Mouse (Mus musculus) myocyte (in vitro differentiated cells): ENCODE data around the gene Ube2d1. TPM values are rescaled to one million over a fixed set of nuclear protein-coding genes. Genes with fewer than 3 reads are reported as not detected.

Experiments used
- H3K27me3 ChIP-seq: one replicate; pipeline ENCODE4 v1.6.1; 2011; ENCODE audit not compliant: control insufficient read depth, insufficient read depth, insufficient read length
- H3K36me3 ChIP-seq: one replicate; pipeline ENCODE4 v1.6.1; 2011; ENCODE audit not compliant: control insufficient read depth, insufficient read depth
- H3K4me2 ChIP-seq: one replicate; pipeline ENCODE4 v1.6.1; 2011; ENCODE audit warnings: low read depth, control low read depth
- H3K4me3 ChIP-seq: one replicate; pipeline ENCODE4 v1.5.1; 2011; ENCODE audit warnings: mild to moderate bottlenecking, control low read depth, moderate library complexity
- H3K79me2 ChIP-seq: one replicate; pipeline ENCODE4 v1.6.1; 2011; ENCODE audit not compliant: control insufficient read depth, insufficient read depth
- H3ac ChIP-seq: one replicate; pipeline ENCODE4 v1.6.1; 2011; ENCODE audit not compliant: control insufficient read depth, insufficient read length
- CEBPB ChIP-seq: IDR thresholded peaks from 2 replicates; pipeline ENCODE4 v1.6.1; 2011; ENCODE audit warnings: mild to moderate bottlenecking, moderate library complexity; ENCODE audit not compliant: poor library complexity, insufficient read depth, severe bottlenecking
- E2F4 ChIP-seq: IDR thresholded peaks from one replicate; pipeline ENCODE4 v1.6.1; 2011; ENCODE audit warnings: mild to moderate bottlenecking, control low read depth, moderate library complexity; ENCODE audit not compliant: insufficient read depth
- MAX ChIP-seq: IDR thresholded peaks from one replicate; pipeline ENCODE4 v1.6.1; 2011; ENCODE audit warnings: low read depth, mild to moderate bottlenecking, control low read depth
- MYOD1 ChIP-seq, 3 experiments: IDR thresholded peaks; one replicate each; pipeline ENCODE4 v1.6.1; 2011; ENCODE audit warnings: control low read depth in 2 of 3, low read depth in 2 of 3, mild to moderate bottlenecking in 2 of 3, moderate library complexity in 1 of 3; ENCODE audit not compliant: insufficient read length in 2 of 3, control insufficient read depth in 1 of 3
- MYOG ChIP-seq, 3 experiments: IDR thresholded peaks; one replicate each; pipeline ENCODE4 v1.6.1; 2011; ENCODE audit warnings: control low read depth in 2 of 3, low read depth in 2 of 3, mild to moderate bottlenecking in 2 of 3; ENCODE audit not compliant: insufficient read length in 2 of 3, control insufficient read depth in 1 of 3, insufficient read depth in 1 of 3
- POLR2A ChIP-seq: IDR thresholded peaks from one replicate; pipeline ENCODE4 v1.6.1; 2011; ENCODE audit warnings: low read depth, mild to moderate bottlenecking, control low read depth, moderate library complexity; ENCODE audit not compliant: insufficient read length
- POLR2AphosphoS2 ChIP-seq: IDR thresholded peaks from one replicate; pipeline ENCODE4 v1.6.1; 2011; ENCODE audit warnings: low read depth, control low read depth; ENCODE audit not compliant: insufficient read length
- REST ChIP-seq: IDR thresholded peaks from one replicate; pipeline ENCODE4 v1.6.1; 2011; ENCODE audit warnings: mild to moderate bottlenecking, control low read depth, moderate library complexity; ENCODE audit not compliant: insufficient read depth, insufficient read length
- SRF ChIP-seq: IDR thresholded peaks from one replicate; pipeline ENCODE4 v1.6.1; 2011; ENCODE audit warnings: low read depth; ENCODE audit not compliant: control insufficient read depth, insufficient read length
- TCF12 ChIP-seq: IDR thresholded peaks from one replicate; pipeline ENCODE4 v1.6.1; 2011; ENCODE audit warnings: mild to moderate bottlenecking, control low read depth; ENCODE audit not compliant: poor library complexity, insufficient read depth, severe bottlenecking
- TCF3 ChIP-seq: IDR thresholded peaks from one replicate; pipeline ENCODE4 v1.6.1; 2011; ENCODE audit warnings: low read depth, control low read depth; ENCODE audit not compliant: insufficient read length
- USF1 ChIP-seq: IDR thresholded peaks from one replicate; pipeline ENCODE4 v1.6.1; 2011; ENCODE audit warnings: low read depth, mild to moderate bottlenecking, control low read depth, moderate library complexity
- polyA plus RNA-seq: library from polyadenylated mRNA; unstranded; fragments of >200 nt; fragmentation: generic; extraction: Trizol; gene quantifications from one replicate; pipeline ENCODE4 v1.2.1, GENCODE M21; 2012; ENCODE audit warnings: missing spikeins

Ube2d1 gene
- polyA plus RNA-seq: 69.3 TPM

DNA sequence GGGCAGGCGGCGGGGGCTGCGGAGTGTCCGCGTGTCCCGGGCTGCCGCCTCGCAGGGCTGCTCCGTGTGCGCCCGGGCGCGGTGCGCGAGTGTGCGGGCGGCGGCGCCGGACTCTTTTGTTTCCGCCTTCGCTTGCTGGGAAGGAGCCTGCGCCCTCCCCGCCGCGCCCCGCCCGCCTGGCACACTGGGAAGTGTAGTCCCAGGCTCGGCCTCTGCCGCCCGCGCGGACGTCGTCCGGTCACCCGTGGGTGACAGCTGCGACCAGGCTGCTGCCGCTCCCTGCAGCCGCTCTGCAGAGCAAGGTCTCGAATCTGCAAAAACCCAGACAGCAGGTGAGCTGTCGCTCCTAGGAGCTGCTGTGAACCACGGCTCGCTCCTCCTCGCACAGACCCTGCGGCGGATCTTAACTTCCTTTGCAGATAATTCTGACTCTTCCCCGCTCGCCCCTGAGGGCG, at the start of gene Ube2d1:
TSS of gene Ube2d1 (minus strand) at position 137 of the 455 bp plus-strand sequence.
- H3ac ChIP-seq: peak within 1 kb of the TSS; percentile 66
- H3K4me3 ChIP-seq: peak within 1 kb of the TSS; percentile 80
- no peaks in the 10 kb centered on the region for H3K36me3 ChIP-seq
- TF ChIP-seq POLR2A (peak; percentile 96), SRF (no peak), TCF12 (peak; percentile 28), POLR2AphosphoS2 (peak; percentile 94), USF1 (no peak), TCF3 (peak; percentile 81), MYOG (IDR thresholded peaks at IDR 0.05; ENCODE audit: control insufficient read depth in 1 of 3, insufficient read depth in 1 of 3, insufficient read length in 2 of 3, low read depth in 2 of 3) (peak; percentile 79 to 96 (median 94)), E2F4 (no peak), MAX (no peak), MYOD1 (IDR thresholded peaks at IDR 0.05; ENCODE audit: control insufficient read depth in 1 of 3, insufficient read length in 2 of 3, low read depth in 2 of 3) (peak in 2 of 3 experiments; percentile 89 to 96), REST (no peak), CEBPB (no peak)
- peaks cover 46% of the 10 kb centered on the region for H3K79me2 ChIP-seq
- H3K27me3 ChIP-seq: no peaks in the 10 kb centered on the region
- H3K4me2 ChIP-seq: peak within 1 kb of the TSS; percentile 68

DNA sequence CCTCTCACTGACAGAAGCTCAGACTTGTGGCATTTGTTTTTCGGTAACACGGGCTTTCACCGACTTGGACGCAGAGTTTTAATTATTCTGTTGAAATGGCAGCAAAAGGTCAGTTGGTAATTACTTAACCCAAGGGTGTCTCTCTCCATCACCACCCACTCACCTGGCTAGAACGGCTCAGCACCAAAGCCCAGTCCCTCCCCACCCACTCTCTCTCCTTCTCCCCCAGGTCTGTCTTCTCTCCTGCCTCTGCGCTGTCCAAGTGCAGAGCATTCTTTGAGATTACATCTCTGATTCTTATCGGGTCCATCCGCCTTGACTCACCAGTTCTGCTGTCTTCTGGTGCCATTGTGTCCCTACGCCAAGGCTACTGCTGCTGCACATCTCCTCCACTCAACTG, 47.8 kb upstream of the Ube2d1 start:
- no peak overlapping the region for H3K4me3 ChIP-seq
- H3K4me2 ChIP-seq: no peak overlapping the region
- no peak overlapping the region for H3ac ChIP-seq
- no peaks in the 10 kb centered on the region for H3K27me3 ChIP-seq
- no peaks in the 10 kb centered on the region for H3K79me2 ChIP-seq
- TF ChIP-seq TCF3 (no peak), TCF12 (no peak), SRF (no peak), MYOD1 (IDR thresholded peaks at IDR 0.05; ENCODE audit: control insufficient read depth in 1 of 3, insufficient read length in 2 of 3, low read depth in 2 of 3) (no peak)
- peaks cover 26% of the 10 kb centered on the region for H3K36me3 ChIP-seq

DNA sequence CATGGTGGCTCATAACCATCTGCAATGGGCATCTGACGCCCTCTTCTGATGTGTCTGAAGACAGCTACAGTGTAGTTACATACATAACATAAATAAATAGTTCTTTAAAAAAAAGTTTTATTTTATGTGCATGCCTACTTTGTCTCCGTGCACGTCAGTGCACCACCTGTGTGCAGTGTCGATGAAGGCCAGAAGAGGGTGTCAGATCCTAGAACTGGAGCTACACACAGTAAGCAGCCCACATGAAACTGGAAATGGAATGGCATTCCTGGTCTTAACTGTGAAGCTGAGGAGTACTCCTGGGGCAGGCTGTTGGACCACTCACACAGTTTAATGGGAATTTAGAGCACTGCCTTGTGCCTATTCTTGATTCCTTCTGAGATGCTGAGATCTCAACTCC, 47.3 kb upstream of the Ube2d1 start:
- TF ChIP-seq USF1 (no peak), E2F4 (no peak), MAX (no peak)

DNA sequence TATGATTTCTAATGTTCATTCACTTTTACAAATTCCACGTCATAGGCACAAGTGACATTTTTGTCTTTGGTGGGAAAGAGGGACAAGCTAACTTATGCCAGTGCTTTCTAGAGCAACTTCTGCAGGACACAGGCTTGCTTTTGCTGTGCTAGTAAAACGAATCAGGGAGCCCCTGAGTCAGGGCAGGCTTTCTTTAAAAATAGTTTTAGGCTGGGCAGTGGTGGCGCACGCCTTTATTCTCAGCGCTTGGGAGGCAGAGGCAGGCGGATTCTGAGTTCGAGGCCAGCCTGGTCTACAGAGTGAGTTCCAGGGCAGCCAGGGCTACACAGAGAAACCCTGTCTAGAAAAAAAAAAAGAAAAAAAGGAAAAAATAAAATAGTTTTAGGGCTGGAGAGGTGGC, 46.8 kb upstream of the Ube2d1 start:
- TF ChIP-seq POLR2A (no peak), REST (no peak), POLR2AphosphoS2 (no peak), MAX (no peak), SRF (no peak), USF1 (no peak), TCF12 (no peak), TCF3 (no peak), MYOG (IDR thresholded peaks at IDR 0.05; ENCODE audit: control insufficient read depth in 1 of 3, insufficient read depth in 1 of 3, insufficient read length in 2 of 3, low read depth in 2 of 3) (no peak)
- Histone ChIP-seq H3K4me3 (no peak overlapping the region), H3K36me3 (peaks cover 26% of the 10 kb centered on the region), H3K4me2 (no peak overlapping the region), H3ac (no peak overlapping the region), H3K79me2 (no peaks in the 10 kb centered on the region), H3K27me3 (no peaks in the 10 kb centered on the region)

More for the DNA sequence above, 47.3 kb upstream of the Ube2d1 start:
- Histone ChIP-seq H3K4me2 (no peak overlapping the region), H3K36me3 (peaks cover 26% of the 10 kb centered on the region), H3K79me2 (no peaks in the 10 kb centered on the region), H3K27me3 (no peaks in the 10 kb centered on the region), H3K4me3 (no peak overlapping the region), H3ac (no peak overlapping the region)

DNA sequence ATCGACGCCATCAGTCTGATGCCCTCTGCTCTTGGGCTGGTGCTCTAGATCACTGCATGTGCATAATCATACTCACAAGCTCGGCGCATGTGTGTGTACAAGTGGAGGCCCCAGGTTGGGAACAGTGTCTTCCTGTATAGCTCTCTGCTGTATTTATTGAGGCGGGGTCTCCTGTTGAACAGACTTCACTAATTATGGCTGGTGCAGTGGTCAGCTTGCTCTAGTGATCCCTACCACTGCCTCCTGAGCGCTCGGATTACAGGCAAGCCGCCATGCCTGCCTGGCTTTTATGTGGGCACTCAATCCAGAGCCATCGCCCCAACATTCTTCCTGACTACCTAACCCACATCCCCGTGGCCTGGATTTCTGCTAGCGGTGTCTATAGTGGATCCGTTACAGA, 45.0 kb upstream of the Ube2d1 start:
- no peak overlapping the region for H3ac ChIP-seq
- no peak overlapping the region for H3K4me2 ChIP-seq
- no peaks in the 10 kb centered on the region for H3K79me2 ChIP-seq
- H3K27me3 ChIP-seq: no peaks in the 10 kb centered on the region
- H3K36me3 ChIP-seq: peaks cover 15% of the 10 kb centered on the region
- TF ChIP-seq MYOD1 (IDR thresholded peaks at IDR 0.05; ENCODE audit: control insufficient read depth in 1 of 3, insufficient read length in 2 of 3, low read depth in 2 of 3) (no peak), MYOG (IDR thresholded peaks at IDR 0.05; ENCODE audit: control insufficient read depth in 1 of 3, insufficient read depth in 1 of 3, insufficient read length in 2 of 3, low read depth in 2 of 3) (no peak), SRF (no peak), USF1 (no peak), REST (no peak), MAX (no peak), CEBPB (no peak), E2F4 (no peak), POLR2A (no peak), POLR2AphosphoS2 (no peak), TCF12 (no peak), TCF3 (no peak)
- H3K4me3 ChIP-seq: no peak overlapping the region
